Mouse (Mus musculus): ENCODE results near the gene Zbed3. TPM values are rescaled to one million over a fixed set of nuclear protein-coding genes. Genes with fewer than 3 reads are reported as not detected.
"Not testable (repeated sequence)": the region's sequence is repeated elsewhere in the genome, so short reads cannot be mapped to it uniquely, and the experiment has no call there.

The Zbed3 gene
- polyA plus RNA-seq, 1 experiment from 2014 or later: 30.2 TPM

DNA sequence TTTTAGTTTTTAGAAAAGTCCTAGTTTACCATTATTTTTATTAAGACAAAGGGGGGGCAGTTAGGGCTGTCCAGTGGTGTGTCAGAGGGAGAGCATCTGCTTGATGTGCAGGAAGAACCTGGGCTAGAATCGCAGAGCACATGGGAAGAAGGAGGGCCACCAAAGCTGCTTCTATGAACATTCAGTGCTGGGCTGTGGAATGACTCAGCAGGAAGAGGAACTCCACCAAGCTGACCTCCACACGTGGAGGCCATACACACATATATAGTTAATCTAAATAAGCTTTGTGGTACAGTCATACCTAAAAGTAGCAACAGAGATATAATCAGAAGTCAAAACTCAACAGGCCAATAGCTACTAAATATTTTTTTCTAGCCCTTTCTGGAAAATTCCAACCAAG, 34.8 kb downstream of the Zbed3 start:
- Histone ChIP-seq H3K4me3 (ENCODE audit: low read depth, low read length) (no peak overlapping the region), H3K4me2 (ENCODE audit: low read length) (no peak overlapping the region), H3K27me3 (ENCODE audit: control insufficient read depth, insufficient read depth, low read depth, low read length) (no peaks in the 10 kb centered on the region), H3K4me1 (ENCODE audit: control insufficient read depth, insufficient read depth, low read length) (no peaks in the 10 kb centered on the region), H3K9me3 (replicated peaks; ENCODE audit: control insufficient read depth, low read length, poor library complexity, severe bottlenecking) (no peaks in the 10 kb centered on the region), H3K9ac (ENCODE audit: low read depth, low read length) (no peak overlapping the region), H3K36me3 (ENCODE audit: control insufficient read depth, insufficient read depth, low read length) (peaks cover 41% of the 10 kb centered on the region), H3K27ac (ENCODE audit: low read length) (no peak overlapping the region)
- WGBS: 92% methylated on average over 2 of the region's 2 CpGs
- ATAC-seq: no peak

DNA sequence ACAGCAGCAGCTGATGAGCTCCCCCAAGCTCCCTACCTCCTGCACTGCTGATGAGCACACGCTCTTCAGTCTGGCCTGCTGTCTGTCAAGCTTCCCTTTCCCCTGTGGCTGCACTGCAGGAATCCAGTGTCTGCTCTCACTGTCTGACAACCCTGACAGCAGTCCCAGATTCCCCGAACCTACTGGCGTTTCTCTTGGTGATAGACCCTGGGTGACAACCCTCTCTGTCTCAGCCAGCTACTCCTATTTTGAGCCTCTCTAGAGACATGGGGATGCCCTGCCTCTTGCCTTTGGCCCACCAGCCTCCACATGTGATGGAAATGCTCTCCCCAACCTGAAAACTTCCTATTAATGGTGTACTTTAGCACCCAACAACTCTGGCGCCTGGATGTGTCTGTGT, 40.0 kb downstream of the Zbed3 start:
- 81% methylated on average over 4 of the region's 4 CpGs for WGBS

DNA sequence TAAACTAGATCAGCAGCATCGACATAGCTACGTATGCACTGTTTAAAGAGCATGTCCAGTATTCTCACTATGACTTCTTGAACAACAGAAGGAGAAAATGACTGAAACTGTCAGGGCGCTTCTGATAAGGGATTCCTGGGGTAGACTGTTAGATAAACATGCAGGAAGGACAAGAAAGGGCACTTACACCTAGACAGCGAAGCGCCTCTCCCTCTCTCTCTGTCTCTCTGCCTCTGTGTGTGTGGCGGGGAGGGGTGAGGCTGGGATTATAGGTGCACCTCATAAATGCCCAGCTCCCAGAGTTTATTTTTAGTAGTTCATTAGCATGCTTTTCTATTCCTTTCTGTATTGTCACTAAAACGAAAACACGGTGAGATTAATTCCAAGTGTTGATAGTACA, 42.9 kb downstream of the Zbed3 start:
- no peak overlapping the region for H3K9ac ChIP-seq (ENCODE audit: low read depth, low read length)
- H3K27me3 ChIP-seq (ENCODE audit: control insufficient read depth, insufficient read depth, low read depth, low read length): no peaks in the 10 kb centered on the region
- no peaks in the 10 kb centered on the region for H3K4me1 ChIP-seq (ENCODE audit: control insufficient read depth, insufficient read depth, low read length)
- peaks cover 42% of the 10 kb centered on the region for H3K36me3 ChIP-seq (ENCODE audit: control insufficient read depth, insufficient read depth, low read length)
- 93% methylated on average over 8 of the region's 8 CpGs for WGBS
- no peak overlapping the region for H3K4me2 ChIP-seq (ENCODE audit: low read length)
- ATAC-seq: no peak
- H3K27ac ChIP-seq (ENCODE audit: low read length): no peak overlapping the region
- no peak overlapping the region for H3K4me3 ChIP-seq (ENCODE audit: low read depth, low read length)
- no peaks in the 10 kb centered on the region for H3K9me3 ChIP-seq (replicated peaks; ENCODE audit: control insufficient read depth, low read length, poor library complexity, severe bottlenecking)

More for the DNA sequence above, 40.0 kb downstream of the Zbed3 start:
- Histone ChIP-seq H3K4me3 (ENCODE audit: low read depth, low read length) (no peak overlapping the region), H3K9ac (ENCODE audit: low read depth, low read length) (no peak overlapping the region), H3K27me3 (ENCODE audit: control insufficient read depth, insufficient read depth, low read depth, low read length) (no peaks in the 10 kb centered on the region), H3K36me3 (ENCODE audit: control insufficient read depth, insufficient read depth, low read length) (peaks cover 28% of the 10 kb centered on the region), H3K9me3 (replicated peaks; ENCODE audit: control insufficient read depth, low read length, poor library complexity, severe bottlenecking) (no peaks in the 10 kb centered on the region), H3K4me1 (ENCODE audit: control insufficient read depth, insufficient read depth, low read length) (no peaks in the 10 kb centered on the region), H3K27ac (ENCODE audit: low read length) (no peak overlapping the region), H3K4me2 (ENCODE audit: low read length) (no peak overlapping the region)
- ATAC-seq: no peak

DNA sequence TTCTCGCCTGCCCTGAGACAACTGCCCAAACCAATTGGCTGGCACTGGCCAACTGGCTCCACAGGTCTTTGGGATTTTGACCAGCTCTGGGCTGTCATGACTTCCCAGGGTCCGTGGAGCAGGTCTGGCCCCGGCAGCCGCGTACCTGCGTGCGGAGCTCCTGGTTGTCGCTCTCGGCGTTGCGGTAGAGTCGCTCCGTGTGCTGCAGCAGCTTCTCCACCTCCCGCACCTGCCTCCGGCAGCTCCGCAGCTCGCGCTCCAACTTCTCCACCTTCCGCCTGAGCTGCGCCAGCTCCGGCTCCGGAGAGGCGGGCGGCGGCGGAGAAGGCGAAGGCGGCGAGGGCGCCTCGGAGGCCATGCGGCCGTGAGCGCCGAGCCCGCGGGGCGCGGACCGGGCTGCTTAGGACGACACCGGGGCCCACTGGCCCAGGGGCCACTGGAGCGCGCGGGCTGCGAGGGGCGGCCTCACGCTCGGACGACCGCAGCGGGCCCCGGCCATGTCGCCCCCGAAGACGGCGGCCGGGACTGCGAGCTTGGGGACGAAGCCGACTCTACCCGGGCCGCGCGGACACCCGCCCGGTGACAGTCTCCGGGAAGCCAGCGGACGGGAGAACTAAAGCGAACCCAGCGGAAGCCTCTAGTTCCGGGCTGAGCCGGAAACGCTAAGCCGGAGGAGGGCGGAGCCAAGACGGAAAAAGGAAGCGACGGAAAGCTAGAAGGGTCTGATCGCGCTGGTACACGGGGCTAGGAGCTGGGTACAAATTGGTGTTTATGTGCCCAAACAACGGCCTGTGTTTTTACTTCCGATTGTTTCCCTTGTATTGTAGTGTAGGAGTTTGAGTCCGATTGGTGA, 51.5 kb downstream of the Zbed3 start, which contains the start of gene Aggf1:
TSS of gene Aggf1 (minus strand) at position 652 of the 853 bp plus-strand sequence.
- WGBS: under 1% methylated on average over 86 of the region's 86 CpGs

DNA sequence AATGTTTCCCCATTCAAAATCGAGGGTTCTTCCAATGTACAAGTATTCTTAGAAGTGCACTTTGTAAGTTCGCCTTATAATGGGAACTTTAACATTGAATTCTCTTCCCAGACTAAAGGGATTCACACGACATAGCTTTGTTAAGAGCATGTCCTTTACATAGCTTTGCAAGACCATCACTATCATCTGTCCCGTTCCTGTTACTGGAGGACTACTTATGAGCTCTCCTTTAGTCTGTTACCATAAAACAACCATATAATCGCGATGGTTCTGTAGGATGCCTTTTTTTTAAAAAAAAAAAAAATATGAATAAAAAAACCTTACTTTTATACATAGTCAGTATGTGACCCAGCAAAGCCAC, 52.1 kb downstream of the Zbed3 start:
- Histone ChIP-seq H3K27ac (ENCODE audit: low read length) (peak overlapping the region; percentile 81), H3K4me3 (ENCODE audit: low read depth, low read length) (peak overlapping the region; percentile 79), H3K9ac (ENCODE audit: low read depth, low read length) (peak overlapping the region; percentile 59), H3K4me1 (ENCODE audit: control insufficient read depth, insufficient read depth, low read length) (peaks cover 12% of the 10 kb centered on the region), H3K4me2 (ENCODE audit: low read length) (peak overlapping the region; percentile 62), H3K27me3 (ENCODE audit: control insufficient read depth, insufficient read depth, low read depth, low read length) (no peaks in the 10 kb centered on the region), H3K36me3 (ENCODE audit: control insufficient read depth, insufficient read depth, low read length) (peaks cover 2% of the 10 kb centered on the region), H3K9me3 (replicated peaks; ENCODE audit: control insufficient read depth, low read length, poor library complexity, severe bottlenecking) (no peaks in the 10 kb centered on the region)
- ATAC-seq: peak; percentile 70
- 23% methylated on average over 6 of the region's 6 CpGs for WGBS

More for the DNA sequence above, 51.5 kb downstream of the Zbed3 start, which contains the start of gene Aggf1:
- H3K27ac ChIP-seq (ENCODE audit: low read length): peak within 1 kb of the TSS; percentile 81
- ATAC-seq: peak; percentile 99
- H3K9me3 ChIP-seq (replicated peaks; ENCODE audit: control insufficient read depth, low read length, poor library complexity, severe bottlenecking): no peaks in the 10 kb centered on the region
- peak within 1 kb of the TSS; percentile 79 for H3K4me3 ChIP-seq (ENCODE audit: low read depth, low read length)
- peaks cover 12% of the 10 kb centered on the region for H3K4me1 ChIP-seq (ENCODE audit: control insufficient read depth, insufficient read depth, low read length)
- peak within 1 kb of the TSS; percentile 83 for H3K4me2 ChIP-seq (ENCODE audit: low read length)
- H3K9ac ChIP-seq (ENCODE audit: low read depth, low read length): peak within 1 kb of the TSS; percentile 94
- H3K27me3 ChIP-seq (ENCODE audit: control insufficient read depth, insufficient read depth, low read depth, low read length): no peaks in the 10 kb centered on the region
- peaks cover 9% of the 10 kb centered on the region for H3K36me3 ChIP-seq (ENCODE audit: control insufficient read depth, insufficient read depth, low read length)

DNA sequence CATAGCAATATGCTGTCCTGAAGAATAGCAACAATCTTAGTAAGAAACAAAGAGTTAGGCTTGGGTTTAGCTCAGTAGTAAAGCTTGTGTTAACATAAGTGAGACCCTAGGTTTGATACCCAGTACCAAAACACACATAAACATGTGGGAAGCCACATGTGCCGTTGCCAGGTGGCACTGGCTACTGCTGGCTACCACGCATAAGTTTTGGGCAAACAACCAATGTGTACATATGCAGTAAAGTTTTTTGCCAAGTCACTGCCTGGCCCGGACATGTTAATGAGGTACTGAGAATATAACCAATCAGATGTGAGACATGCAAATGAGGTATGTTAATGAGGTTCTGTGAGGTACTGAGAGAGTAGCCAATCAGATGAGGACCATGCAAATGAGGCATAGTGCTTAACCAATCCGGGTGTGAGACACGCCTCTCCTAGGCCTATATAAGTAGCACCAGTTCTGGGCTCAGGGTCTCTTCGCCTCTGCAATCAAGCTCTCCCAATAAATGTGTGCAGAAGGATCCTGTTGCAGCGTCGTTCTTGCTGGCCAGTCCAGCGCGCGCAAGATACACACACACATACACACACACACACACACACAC, 53.4 kb downstream of the Zbed3 start:
- H3K4me1 ChIP-seq (ENCODE audit: control insufficient read depth, insufficient read depth, low read length): peaks cover 12% of the 10 kb centered on the region
- ATAC-seq; H3K36me3 ChIP-seq (ENCODE audit: control insufficient read depth, insufficient read depth, low read length); H3K27ac ChIP-seq (ENCODE audit: low read length); H3K9ac ChIP-seq (ENCODE audit: low read depth, low read length); H3K9me3 ChIP-seq (replicated peaks; ENCODE audit: control insufficient read depth, low read length, poor library complexity, severe bottlenecking); H3K4me3 ChIP-seq (ENCODE audit: low read depth, low read length); H3K4me2 ChIP-seq (ENCODE audit: low read length); H3K27me3 ChIP-seq (ENCODE audit: control insufficient read depth, insufficient read depth, low read depth, low read length): not testable (repeated sequence)
- WGBS: 98% methylated on average over 11 of the region's 11 CpGs

DNA sequence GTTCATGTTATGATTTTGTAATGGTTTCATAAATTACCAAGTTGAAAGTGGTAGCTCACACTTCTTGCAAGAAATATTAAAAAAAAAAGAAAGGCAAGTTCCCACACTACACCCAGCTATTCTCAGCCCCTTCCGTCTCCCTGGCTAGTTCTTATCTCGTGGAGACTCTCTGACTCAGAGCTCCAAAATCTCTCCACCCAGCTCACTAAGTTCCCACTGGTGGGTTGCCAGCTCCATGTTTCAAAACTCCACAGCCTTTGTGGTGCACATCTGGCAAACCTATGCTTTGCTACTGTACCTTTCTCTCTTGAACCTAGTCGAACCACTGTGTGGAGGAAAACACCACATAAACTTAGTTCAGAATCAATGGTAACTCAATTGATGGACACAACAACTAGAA, 55.3 kb downstream of the Zbed3 start:
- Histone ChIP-seq H3K9ac (ENCODE audit: low read depth, low read length) (no peak overlapping the region), H3K9me3 (replicated peaks; ENCODE audit: control insufficient read depth, low read length, poor library complexity, severe bottlenecking) (no peaks in the 10 kb centered on the region), H3K4me1 (ENCODE audit: control insufficient read depth, insufficient read depth, low read length) (peaks cover 6% of the 10 kb centered on the region), H3K4me2 (ENCODE audit: low read length) (no peak overlapping the region), H3K4me3 (ENCODE audit: low read depth, low read length) (no peak overlapping the region), H3K27ac (ENCODE audit: low read length) (no peak overlapping the region), H3K27me3 (ENCODE audit: control insufficient read depth, insufficient read depth, low read depth, low read length) (no peaks in the 10 kb centered on the region), H3K36me3 (ENCODE audit: control insufficient read depth, insufficient read depth, low read length) (no peaks in the 10 kb centered on the region)
- WGBS: 85% methylated on average over 3 of the region's 3 CpGs
- ATAC-seq: no peak

DNA sequence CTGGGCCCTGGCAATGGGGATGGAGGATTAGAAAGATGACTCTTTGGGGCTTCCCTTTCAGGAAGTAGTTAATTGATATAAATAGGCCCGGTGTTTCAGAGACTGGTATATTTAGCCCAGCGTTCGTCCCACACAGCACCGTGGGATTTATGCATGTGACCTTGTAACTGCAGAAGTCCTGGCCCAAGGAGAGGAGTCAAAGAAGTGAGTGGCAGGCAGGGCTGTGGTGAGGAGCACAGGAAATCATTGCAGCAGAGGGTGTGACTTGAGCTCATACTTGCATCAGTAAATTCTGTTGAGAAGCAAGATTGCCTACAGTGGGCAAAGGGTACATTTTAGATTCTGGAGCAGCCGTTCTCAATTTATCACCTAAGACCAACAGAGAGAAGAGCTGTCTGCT, 59.0 kb downstream of the Zbed3 start:
- Histone ChIP-seq H3K27me3 (ENCODE audit: control insufficient read depth, insufficient read depth, low read depth, low read length) (no peaks in the 10 kb centered on the region), H3K4me1 (ENCODE audit: control insufficient read depth, insufficient read depth, low read length) (no peaks in the 10 kb centered on the region), H3K4me3 (ENCODE audit: low read depth, low read length) (no peak overlapping the region), H3K9me3 (replicated peaks; ENCODE audit: control insufficient read depth, low read length, poor library complexity, severe bottlenecking) (no peaks in the 10 kb centered on the region), H3K27ac (ENCODE audit: low read length) (no peak overlapping the region), H3K36me3 (ENCODE audit: control insufficient read depth, insufficient read depth, low read length) (no peaks in the 10 kb centered on the region), H3K4me2 (ENCODE audit: low read length) (no peak overlapping the region), H3K9ac (ENCODE audit: low read depth, low read length) (no peak overlapping the region)
- ATAC-seq: no peak
- WGBS: 91% methylated on average over 5 of the region's 5 CpGs
